Mouse (Mus musculus) thymus, adult 2 months (tissue): ENCODE results near the gene Gm17409.

Experiments used
- CTCF ChIP-seq: fragments of 200-500 bp; IDR thresholded peaks from 2 replicates; pipeline ENCODE4 v1.5.1; 2012; ENCODE audit warnings: mild to moderate bottlenecking, control low read depth, low read length, moderate library complexity, borderline replicate concordance; ENCODE audit not compliant: control insufficient read depth, poor library complexity, insufficient read depth; ENCODE audit errors: extremely low read depth
- POLR2A ChIP-seq: fragments of 200-500 bp; IDR thresholded peaks from 2 replicates; pipeline ENCODE4 v1.6.1; 2012; ENCODE audit warnings: mild to moderate bottlenecking, low read length, control low read depth, moderate library complexity; ENCODE audit not compliant: control insufficient read depth, poor library complexity, insufficient read depth; ENCODE audit errors: extremely low read depth

DNA sequence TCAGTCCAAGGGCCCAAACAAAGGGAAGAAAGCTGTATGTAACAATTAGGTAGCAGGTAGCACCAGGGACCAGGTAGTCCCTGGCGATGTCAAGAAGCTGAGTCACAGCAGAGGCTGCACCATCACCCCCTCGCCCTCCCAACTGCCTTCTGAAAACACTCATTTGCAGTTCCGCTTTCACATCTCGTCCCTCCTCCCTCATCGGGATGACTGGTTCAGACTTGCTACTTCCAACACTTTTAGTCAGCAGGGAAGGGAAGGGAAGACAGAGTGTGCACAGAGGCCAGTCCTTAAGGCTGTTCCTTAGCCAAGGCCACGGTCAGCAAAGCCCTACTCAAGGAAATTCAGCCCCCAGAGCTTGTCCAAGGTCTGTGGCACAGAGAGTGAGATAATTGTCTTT lies 10.8 kb downstream of the Gm17409 start:
- TF ChIP-seq POLR2A = no peak
- no peak for TF ChIP-seq CTCF
